Mouse (Mus musculus): ENCODE data around the gene Olfr221.

DNA sequence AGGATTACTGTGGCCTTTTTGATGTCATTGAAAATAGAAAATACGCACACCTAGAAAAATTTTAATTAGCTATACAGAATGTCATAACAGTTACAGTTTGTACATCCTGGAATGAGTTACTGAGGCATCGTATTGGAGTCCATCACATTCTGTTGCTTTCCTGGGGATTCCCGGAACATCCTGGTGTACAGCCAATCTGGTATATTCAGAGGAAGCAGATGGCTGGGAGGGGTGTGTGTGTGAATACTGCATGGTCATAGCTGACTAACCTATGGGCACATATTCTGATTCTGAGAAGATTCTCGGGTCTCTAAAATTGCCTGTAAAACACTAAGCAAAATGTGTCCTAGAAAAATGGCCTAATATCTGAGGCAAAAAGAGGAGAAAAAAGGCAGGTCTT lies 30.2 kb downstream of the Olfr221 start:
- no peak for TF ChIP-seq CTCF (IDR thresholded peaks at IDR 0.05; ENCODE audit: insufficient read depth, low read length)
- no peak for TF ChIP-seq POLR2A (IDR thresholded peaks at IDR 0.05; ENCODE audit: borderline replicate concordance, extremely low read depth, low read depth, low read length)

Measured in lung, adult 2 months (tissue).